Mouse (Mus musculus) forebrain, embryonic 11.5 days (tissue): ENCODE results near the gene Atp2a3. TPM values are rescaled to one million over a fixed set of nuclear protein-coding genes. Genes with fewer than 3 reads are reported as not detected.

Experiments
- ATAC-seq: fragments of 200-750 bp; cut with Nextera tagmentation; replicated peaks from 2 replicates; pipeline ENCODE4 v1.8.0; 2017; ENCODE audit warnings: moderate TSS enrichment; ENCODE audit not compliant: low FRiP score
- DNase-seq: peaks from one replicate; pipeline ENCODE4 v3.0.0-alpha.2; 2017; ENCODE audit warnings: low spot score
- H3K27ac ChIP-seq: fragments of 300-500 bp; sonication (generic); 2 replicates; pipeline ENCODE4 v1.5.1; 2014; ENCODE audit warnings: low read depth, low read length
- H3K27me3 ChIP-seq: fragments of 300-500 bp; sonication (generic); 2 replicates; pipeline ENCODE4 v1.6.1; 2014; ENCODE audit warnings: mild to moderate bottlenecking, low read length, mixed read lengths; ENCODE audit not compliant: control insufficient read depth, insufficient read depth
- H3K36me3 ChIP-seq: fragments of 300-500 bp; sonication (generic); 2 replicates; pipeline ENCODE4 v1.6.1; 2014; ENCODE audit warnings: mild to moderate bottlenecking, low read length, moderate library complexity, mixed read lengths; ENCODE audit not compliant: control insufficient read depth, insufficient read depth
- H3K4me1 ChIP-seq: fragments of 300-500 bp; sonication (generic); replicated peaks from 2 replicates; pipeline ENCODE4 v1.6.1; 2014; ENCODE audit warnings: low read length, mixed read lengths; ENCODE audit not compliant: control insufficient read depth, insufficient read depth
- H3K4me2 ChIP-seq: fragments of 300-500 bp; sonication (generic); 2 replicates; pipeline ENCODE4 v1.6.1; 2014; ENCODE audit warnings: low read depth, mild to moderate bottlenecking, low read length, moderate library complexity, mixed read lengths; ENCODE audit not compliant: severe bottlenecking
- H3K4me3 ChIP-seq: fragments of 300-500 bp; sonication (generic); 2 replicates; pipeline ENCODE4 v1.5.1; 2014; ENCODE audit warnings: low read depth, low read length
- H3K9ac ChIP-seq: fragments of 300-500 bp; sonication (generic); 2 replicates; pipeline ENCODE4 v1.6.1; 2014; ENCODE audit warnings: low read length
- H3K9me3 ChIP-seq: fragments of 300-500 bp; sonication (generic); 2 replicates; pipeline ENCODE4 v1.6.1; 2016; ENCODE audit warnings: low read length, mixed read lengths; ENCODE audit not compliant: control insufficient read depth
- WGBS: fragments of 180-500 bp; shearing (Covaris S2); extraction: QIAGEN DNeasy Blood & Tissue Kit; methylation state at CpG from one replicate; pipeline ENCODE4 v1.1.7; 2014; 5-methylcytosine and 5-hydroxymethylcytosine counted together
- polyA plus RNA-seq: library from polyadenylated mRNA; unstranded; fragments of >200 nt; fragmentation: Nextera tagmentation; extraction: Ambion mirVana; gene quantifications from 2 replicates; pipeline ENCODE4 v1.2.1, GENCODE M21; 2014

Gene Atp2a3
- polyA plus RNA-seq, 1 experiment from 2014 or later: 1.3 TPM

- peak; percentile 63 for DNase-seq
- ATAC-seq: peak; percentile 61
- Histone ChIP-seq H3K9me3 (no peaks in the 10 kb centered on the region), H3K4me3 (no peak overlapping the region), H3K9ac (no peak overlapping the region), H3K27me3 (no peaks in the 10 kb centered on the region), H3K4me1 (no peaks in the 10 kb centered on the region), H3K4me2 (no peak overlapping the region), H3K27ac (no peak overlapping the region), H3K36me3 (no peaks in the 10 kb centered on the region)
- 7% methylated on average over 2 of the region's 2 CpGs for WGBS
Observed at GRCm38 (mm10) chr11:73006377-73006776, 45.4 kb downstream of the Atp2a3 start.

GRCm38 (mm10) chr11:73007113-73007512 lies 46.1 kb downstream of the Atp2a3 start:
- Histone ChIP-seq H3K36me3 (no peaks in the 10 kb centered on the region), H3K27me3 (no peaks in the 10 kb centered on the region), H3K4me3 (no peak overlapping the region), H3K4me2 (no peak overlapping the region), H3K4me1 (no peaks in the 10 kb centered on the region), H3K9ac (no peak overlapping the region), H3K9me3 (no peaks in the 10 kb centered on the region), H3K27ac (no peak overlapping the region)
- DNase-seq: no peak
- ATAC-seq: no peak
- WGBS: 80% methylated on average over 3 of the region's 3 CpGs

GRCm38 (mm10) chr11:73007698-73008481 lies 46.9 kb downstream of the Atp2a3 start:
- Histone ChIP-seq H3K4me3 (no peak overlapping the region), H3K36me3 (no peaks in the 10 kb centered on the region), H3K9ac (no peak overlapping the region), H3K27ac (no peak overlapping the region), H3K9me3 (no peaks in the 10 kb centered on the region), H3K4me2 (no peak overlapping the region), H3K27me3 (no peaks in the 10 kb centered on the region), H3K4me1 (no peaks in the 10 kb centered on the region)
- WGBS: 67% methylated on average over 11 of the region's 11 CpGs
- ATAC-seq (no peak), DNase-seq (peak; percentile 74)

- H3K4me2 ChIP-seq: no peak overlapping the region
- no peak overlapping the region for H3K9ac ChIP-seq
- ATAC-seq (no peak), DNase-seq (no peak)
- no peaks in the 10 kb centered on the region for H3K36me3 ChIP-seq
- WGBS: 63% methylated on average over 2 of the region's 2 CpGs
- no peaks in the 10 kb centered on the region for H3K27me3 ChIP-seq
- H3K4me3 ChIP-seq: no peak overlapping the region
- H3K4me1 ChIP-seq: no peaks in the 10 kb centered on the region
- no peak overlapping the region for H3K27ac ChIP-seq
- H3K9me3 ChIP-seq: no peaks in the 10 kb centered on the region
Observed at GRCm38 (mm10) chr11:73008826-73009225, 47.9 kb downstream of the Atp2a3 start.

- ATAC-seq (no peak), DNase-seq (no peak)
- Histone ChIP-seq H3K27ac (no peak overlapping the region), H3K36me3 (no peaks in the 10 kb centered on the region), H3K9ac (no peak overlapping the region), H3K4me3 (no peak overlapping the region), H3K4me2 (no peak overlapping the region), H3K9me3 (no peaks in the 10 kb centered on the region), H3K27me3 (no peaks in the 10 kb centered on the region), H3K4me1 (no peaks in the 10 kb centered on the region)
- WGBS: 55% methylated on average over 13 of the region's 13 CpGs
Observed at GRCm38 (mm10) chr11:73009531-73010274, 48.7 kb downstream of the Atp2a3 start.

- Histone ChIP-seq H3K4me2 (no peak overlapping the region), H3K9me3 (no peaks in the 10 kb centered on the region), H3K4me3 (no peak overlapping the region), H3K27me3 (no peaks in the 10 kb centered on the region), H3K9ac (no peak overlapping the region), H3K36me3 (no peaks in the 10 kb centered on the region), H3K27ac (no peak overlapping the region), H3K4me1 (no peaks in the 10 kb centered on the region)
- no peak for DNase-seq
- no peak for ATAC-seq
- WGBS: 82% methylated on average over 5 of the region's 5 CpGs
Observed at GRCm38 (mm10) chr11:73013981-73014380, 53.0 kb downstream of the Atp2a3 start.

- DNase-seq (no peak), ATAC-seq (no peak)
- Histone ChIP-seq H3K4me2 (no peak overlapping the region), H3K4me1 (no peaks in the 10 kb centered on the region; the same call in 1 of the 2 replicates), H3K4me3 (no peak overlapping the region), H3K27me3 (peaks cover 8% of the 10 kb centered on the region), H3K9me3 (no peaks in the 10 kb centered on the region), H3K9ac (no peak overlapping the region), H3K36me3 (no peaks in the 10 kb centered on the region), H3K27ac (no peak overlapping the region)
- WGBS: 90% methylated on average over 4 of the region's 4 CpGs
Observed at GRCm38 (mm10) chr11:73014831-73015344, 53.9 kb downstream of the Atp2a3 start.

- no peak overlapping the region for H3K4me2 ChIP-seq
- H3K4me1 ChIP-seq: no peaks in the 10 kb centered on the region; the same call in 1 of the 2 replicates
- peaks cover 13% of the 10 kb centered on the region for H3K27me3 ChIP-seq
- no peaks in the 10 kb centered on the region for H3K9me3 ChIP-seq
- H3K36me3 ChIP-seq: no peaks in the 10 kb centered on the region
- H3K27ac ChIP-seq: no peak overlapping the region
- no peak overlapping the region for H3K9ac ChIP-seq
- no peak overlapping the region for H3K4me3 ChIP-seq
- no peak for DNase-seq
- 71% methylated on average over 5 of the region's 5 CpGs for WGBS
- no peak for ATAC-seq
Observed at GRCm38 (mm10) chr11:73015391-73016102, 54.6 kb downstream of the Atp2a3 start.
